Mouse (Mus musculus) spleen, postnatal 10 days (tissue): ENCODE data around the gene Itpr1.
A peak's percentile ranks its signal among the peaks of the same experiment; 100 is the strongest.

ENCODE experiments used
- DNase-seq, 2 experiments: peaks; one replicate each; pipeline ENCODE4 v3.0.0; 2021 to 2022; ENCODE audit warnings: low spot score in 2 of 2

Itpr1 gene

GRCm38 (mm10) chr6:108276880-108277507 lies 64.1 kb downstream of the Itpr1 start:
- peak in 1 of 2 experiments; percentile 21 for DNase-seq

- DNase-seq, result no peak
These were observed 64.9 kb downstream of the Itpr1 start for GRCm38 (mm10) chr6:108277622-108278396.

GRCm38 (mm10) chr6:108278826-108279630 lies 66.1 kb downstream of the Itpr1 start:
- DNase-seq, result no peak

- DNase-seq, result no peak
These were observed 69.2 kb downstream of the Itpr1 start for GRCm38 (mm10) chr6:108282131-108282530.

GRCm38 (mm10) chr6:108282621-108283020 lies 69.7 kb downstream of the Itpr1 start:
- DNase-seq, result no peak

- DNase-seq, result no peak
These were observed 71.8 kb downstream of the Itpr1 start for GRCm38 (mm10) chr6:108284688-108285087.

GRCm38 (mm10) chr6:108288979-108289378 lies 76.1 kb downstream of the Itpr1 start:
- DNase-seq, result no peak

GRCm38 (mm10) chr6:108290978-108291377 lies 78.1 kb downstream of the Itpr1 start:
- DNase-seq, result no peak

GRCm38 (mm10) chr6:108291556-108291955 lies 78.7 kb downstream of the Itpr1 start:
- no peak for DNase-seq

GRCm38 (mm10) chr6:108301856-108302255 lies 89.0 kb downstream of the Itpr1 start:
- no peak for DNase-seq

GRCm38 (mm10) chr6:108303619-108304567 lies 91.0 kb downstream of the Itpr1 start:
- no peak for DNase-seq

- no peak for DNase-seq
These were observed 92.4 kb downstream of the Itpr1 start for GRCm38 (mm10) chr6:108305171-108305779.

GRCm38 (mm10) chr6:108306240-108306639 lies 93.3 kb downstream of the Itpr1 start:
- DNase-seq, result no peak

- no peak for DNase-seq
These were observed 94.2 kb downstream of the Itpr1 start for GRCm38 (mm10) chr6:108306910-108307584.

GRCm38 (mm10) chr6:108307770-108308169 lies 94.9 kb downstream of the Itpr1 start:
- DNase-seq, result no peak

GRCm38 (mm10) chr6:108309391-108310182 lies 96.7 kb downstream of the Itpr1 start:
- no peak for DNase-seq

GRCm38 (mm10) chr6:108313056-108313455 lies 100.2 kb downstream of the Itpr1 start:
- no peak for DNase-seq

- DNase-seq, result no peak
These were observed 101.1 kb downstream of the Itpr1 start for GRCm38 (mm10) chr6:108313997-108314396.

- no peak for DNase-seq
These were observed 103.5 kb downstream of the Itpr1 start for GRCm38 (mm10) chr6:108316268-108316824.
